Comparison of ENCODE assay signal across 14 mouse cellular contexts in the genomic region with DNA sequence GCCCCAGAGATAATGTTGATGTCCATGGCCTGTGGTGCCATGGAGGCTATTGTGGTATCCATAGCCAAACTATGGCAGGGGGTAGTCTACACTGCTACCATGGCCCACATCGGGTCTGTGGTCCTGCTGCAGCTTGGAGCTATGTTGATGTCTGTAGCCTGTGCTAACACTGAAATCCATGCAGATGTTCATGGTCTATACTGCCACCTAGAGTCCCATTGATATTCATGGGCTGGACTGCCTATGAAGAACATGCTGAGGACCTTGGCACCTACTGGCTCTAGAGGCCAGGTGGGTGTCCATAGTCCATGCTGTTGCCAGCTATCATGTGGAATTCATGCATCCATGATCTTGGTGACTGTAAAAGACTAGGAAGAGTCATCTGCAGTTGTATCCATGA.
A peak's percentile ranks its signal among the peaks of the same experiment; 100 is the strongest.
DNase-seq lines count a peak whose midpoint lies in the region; ATAC-seq and TF ChIP-seq lines count a peak whose summit lies in the region.
"Had no signal": no experiment of that assay in that cellular context is flagged by ENCODE, and none has a peak within 500 bp of the region (broad histone marks: within the 10 kb centered on the region; RNA-seq: fewer than 3 reads in every experiment).

No protein-coding gene starts in this region.

- no peak for DNase-seq in cerebellum, adult 2 months
- DNase-seq in retina, postnatal 7 days (ENCODE audit: low read depth, low spot score), result peak; percentile 1
- DNase-seq: B cell, adult 2 months; cerebellum, postnatal 36 days; layer of hippocampus, adult 9-11 months had no signal

- no peak for TF ChIP-seq CTCF in cerebellum, adult 2 months (IDR thresholded peaks at IDR 0.05; ENCODE audit: borderline replicate concordance, insufficient read depth, low read depth, low read length)
- peak; percentile 20 for TF ChIP-seq CTCF in intestine, postnatal 0 days (IDR thresholded peaks at IDR 0.05; ENCODE audit: low read depth)

- H3K9me3 ChIP-seq in intestine, postnatal 0 days (ENCODE audit: control insufficient read depth), result no peaks in the 10 kb centered on the region
- H3K9me3 ChIP-seq in intestine, embryonic 15.5 days, result no peaks in the 10 kb centered on the region
- no peaks in the 10 kb centered on the region for H3K9me3 ChIP-seq in neural tube, embryonic 14.5 days (ENCODE audit: control insufficient read depth, low read length)
- H3K9me3 ChIP-seq in neural tube, embryonic 15.5 days (replicated peaks), result no peaks in the 10 kb centered on the region
- H3K9me3 ChIP-seq in intestine, embryonic 16.5 days (ENCODE audit: control insufficient read depth, low read length), result no peaks in the 10 kb centered on the region
- H3K9me3 ChIP-seq: liver, embryonic 12.5 days; neural tube, embryonic 12.5 days had no signal

- no peak for TF ChIP-seq POLR2A in cerebellum, adult 2 months (IDR thresholded peaks at IDR 0.05; ENCODE audit: borderline replicate concordance, insufficient read depth, low read length)

- ATAC-seq in cerebellum, adult (ENCODE audit: insufficient number of reproducible peaks, low FRiP score, low TSS enrichment), result peak; percentile 3; the same call in 1 of the 2 replicates
- ATAC-seq in intestine, postnatal 0 days, result no peak
- no peak for ATAC-seq in intestine, embryonic 15.5 days
- peak; percentile 14; the same call in 1 of the 2 replicates for ATAC-seq in neural tube, embryonic 14.5 days (ENCODE audit: low read depth)
- no peak for ATAC-seq in neural tube, embryonic 15.5 days (ENCODE audit: low FRiP score)
- no peak for ATAC-seq in intestine, embryonic 16.5 days
- ATAC-seq: liver, embryonic 12.5 days had no signal

- WGBS in cerebellum, adult 2 months, result 62% methylated on average over 1 of the region's 1 CpGs
- WGBS in intestine, postnatal 0 days, result 76% methylated on average over 1 of the region's 1 CpGs
- WGBS in intestine, embryonic 15.5 days, result 84% methylated on average over 1 of the region's 1 CpGs
- 76% methylated on average over 1 of the region's 1 CpGs for WGBS in neural tube, embryonic 14.5 days
- 79% methylated on average over 1 of the region's 1 CpGs for WGBS in neural tube, embryonic 15.5 days
- WGBS in intestine, embryonic 16.5 days, result 87% methylated on average over 1 of the region's 1 CpGs

- no peak overlapping the region for H3K9ac ChIP-seq in intestine, postnatal 0 days (ENCODE audit: low read depth, low read length)
- no peak overlapping the region for H3K9ac ChIP-seq in intestine, embryonic 15.5 days
- H3K9ac ChIP-seq in neural tube, embryonic 14.5 days (replicated peaks; ENCODE audit: low read depth, low read length), result no peak overlapping the region
- H3K9ac ChIP-seq in neural tube, embryonic 15.5 days (replicated peaks), result no peak overlapping the region
- no peak overlapping the region for H3K9ac ChIP-seq in intestine, embryonic 16.5 days (ENCODE audit: low read depth, low read length)
- H3K9ac ChIP-seq: liver, embryonic 12.5 days; neural tube, embryonic 12.5 days had no signal

- H3K36me3 ChIP-seq in intestine, postnatal 0 days (ENCODE audit: control insufficient read depth, insufficient read depth), result no peaks in the 10 kb centered on the region
- no peaks in the 10 kb centered on the region for H3K36me3 ChIP-seq in intestine, embryonic 15.5 days
- H3K36me3 ChIP-seq in neural tube, embryonic 14.5 days (ENCODE audit: control insufficient read depth, insufficient read depth, low read length), result no peaks in the 10 kb centered on the region
- H3K36me3 ChIP-seq in neural tube, embryonic 15.5 days, result no peaks in the 10 kb centered on the region
- H3K36me3 ChIP-seq in intestine, embryonic 16.5 days (ENCODE audit: control insufficient read depth, insufficient read depth, low read length), result no peaks in the 10 kb centered on the region
- H3K36me3 ChIP-seq: liver, embryonic 12.5 days; neural tube, embryonic 12.5 days had no signal

- H3K4me1 ChIP-seq in cerebellum, adult 2 months (ENCODE audit: control insufficient read depth, insufficient read depth, low read length), result no peaks in the 10 kb centered on the region
- H3K4me1 ChIP-seq in intestine, postnatal 0 days (replicated peaks; ENCODE audit: control insufficient read depth, insufficient read depth, low read length), result no peaks in the 10 kb centered on the region
- no peaks in the 10 kb centered on the region for H3K4me1 ChIP-seq in intestine, embryonic 15.5 days (replicated peaks)
- H3K4me1 ChIP-seq in neural tube, embryonic 14.5 days (ENCODE audit: control insufficient read depth, insufficient read depth, low read length), result no peaks in the 10 kb centered on the region
- 0 out of 2 replicates have a peak, but pooled peaks cover 2% of the 10 kb centered on the region for H3K4me1 ChIP-seq in neural tube, embryonic 15.5 days
- H3K4me1 ChIP-seq in intestine, embryonic 16.5 days (ENCODE audit: control insufficient read depth, insufficient read depth, low read length), result no peaks in the 10 kb centered on the region
- H3K4me1 ChIP-seq: liver, embryonic 12.5 days; neural tube, embryonic 12.5 days had no signal

- H3K27ac ChIP-seq in cerebellum, adult 2 months (ENCODE audit: insufficient read depth, low read length), result no peak overlapping the region
- H3K27ac ChIP-seq in intestine, postnatal 0 days (ENCODE audit: low read depth, low read length), result no peak overlapping the region
- no peak overlapping the region for H3K27ac ChIP-seq in intestine, embryonic 15.5 days
- no peak overlapping the region for H3K27ac ChIP-seq in neural tube, embryonic 14.5 days (ENCODE audit: low read depth, low read length)
- no peak overlapping the region for H3K27ac ChIP-seq in neural tube, embryonic 15.5 days (replicated peaks)
- H3K27ac ChIP-seq in intestine, embryonic 16.5 days (ENCODE audit: low read length), result no peak overlapping the region
- H3K27ac ChIP-seq: liver, embryonic 12.5 days; macrophage; neural tube, embryonic 12.5 days had no signal

- no peak overlapping the region for H3K4me3 ChIP-seq in cerebellum, adult 2 months (replicated peaks; ENCODE audit: insufficient read depth, low read depth, low read length)
- no peak overlapping the region for H3K4me3 ChIP-seq in intestine, postnatal 0 days (ENCODE audit: low read depth, low read length)
- H3K4me3 ChIP-seq in intestine, embryonic 15.5 days (replicated peaks), result no peak overlapping the region
- H3K4me3 ChIP-seq in neural tube, embryonic 14.5 days (ENCODE audit: low read depth, low read length), result no peak overlapping the region
- H3K4me3 ChIP-seq in neural tube, embryonic 15.5 days (replicated peaks), result no peak overlapping the region
- H3K4me3 ChIP-seq in intestine, embryonic 16.5 days (ENCODE audit: low read length), result no peak overlapping the region
- H3K4me3 ChIP-seq: liver, embryonic 12.5 days; neural tube, embryonic 12.5 days had no signal

- H3K27me3 ChIP-seq in cerebellum, adult 2 months (ENCODE audit: control insufficient read depth, insufficient read depth, low read length), result no peaks in the 10 kb centered on the region
- no peaks in the 10 kb centered on the region for H3K27me3 ChIP-seq in intestine, postnatal 0 days (replicated peaks; ENCODE audit: control insufficient read depth, insufficient read depth, low read length)
- no peaks in the 10 kb centered on the region for H3K27me3 ChIP-seq in intestine, embryonic 15.5 days (replicated peaks)
- H3K27me3 ChIP-seq in neural tube, embryonic 14.5 days (ENCODE audit: control insufficient read depth, insufficient read depth, low read length), result no peaks in the 10 kb centered on the region
- H3K27me3 ChIP-seq in neural tube, embryonic 15.5 days (replicated peaks), result no peaks in the 10 kb centered on the region
- no peaks in the 10 kb centered on the region for H3K27me3 ChIP-seq in intestine, embryonic 16.5 days (replicated peaks; ENCODE audit: control insufficient read depth, insufficient read depth, low read length)
- H3K27me3 ChIP-seq: liver, embryonic 12.5 days; neural tube, embryonic 12.5 days had no signal

- no peak overlapping the region for H3K4me2 ChIP-seq in intestine, postnatal 0 days (replicated peaks; ENCODE audit: low read depth)
- H3K4me2 ChIP-seq in intestine, embryonic 15.5 days (replicated peaks), result no peak overlapping the region
- no peak overlapping the region for H3K4me2 ChIP-seq in neural tube, embryonic 14.5 days (ENCODE audit: low read depth, low read length)
- H3K4me2 ChIP-seq in neural tube, embryonic 15.5 days, result no peak overlapping the region
- H3K4me2 ChIP-seq in intestine, embryonic 16.5 days (ENCODE audit: low read depth, low read length), result no peak overlapping the region
- H3K4me2 ChIP-seq: liver, embryonic 12.5 days; neural tube, embryonic 12.5 days had no signal

Comparison
In these comparisons a context has a peak if more than half of its experiments do, and no peak if none do; other contexts are left out.
1. ATAC-seq: peak in cerebellum, adult (single experiment) and neural tube, embryonic 14.5 days (single experiment); none in intestine, postnatal 0 days (single experiment), intestine, embryonic 15.5 days (single experiment), neural tube, embryonic 15.5 days (single experiment) and intestine, embryonic 16.5 days (single experiment).